Mouse (Mus musculus): ENCODE results near the gene Slc11a1. TPM values are rescaled to one million over a fixed set of nuclear protein-coding genes. Genes with fewer than 3 reads are reported as not detected.

Gene Slc11a1
- polyA plus RNA-seq (2012; fragmentation: generic; extraction: Trizol): 1 to 10 TPM in 1 of 2 experiments, under 1 TPM in 1; 0.58 to 1.7 TPM

DNA sequence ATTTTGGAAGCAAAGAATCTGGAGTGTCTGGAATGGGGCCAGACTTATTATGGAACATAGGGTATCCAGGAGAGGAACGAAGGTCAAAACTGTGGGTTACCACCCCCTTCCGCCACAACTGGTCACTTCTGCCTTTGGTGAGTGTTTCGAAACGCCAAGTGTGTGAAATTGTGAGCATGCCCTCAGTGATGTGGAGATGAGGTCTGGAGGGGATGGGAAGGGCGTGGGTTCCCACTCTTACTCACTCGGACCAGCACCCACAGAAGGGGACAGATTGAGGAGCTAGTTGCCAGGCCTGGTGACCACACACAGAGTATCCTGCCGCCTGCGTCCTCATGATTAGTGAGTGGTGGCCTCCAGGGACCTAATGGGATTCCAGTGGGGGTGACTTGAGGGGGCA, at the start of gene Slc11a1:
Slc11a1 (plus strand) TSS at position 216 of the 400 bp plus-strand sequence.

GRCm38 (mm10) chr1:74361812-74362211, 13.2 kb upstream of the Slc11a1 start, which contains the start of gene Catip:
Gene Catip (plus strand): TSS chr1:74362108.

GRCm38 (mm10) chr1:74390924-74391748, 16.1 kb downstream of the Slc11a1 start, which contains the start of gene Ctdsp1:
Gene Ctdsp1 (plus strand): TSS chr1:74391509.

GRCm38 (mm10) chr1:74408589-74409504, 33.9 kb downstream of the Slc11a1 start, which contains the start of gene Vil1:
Gene Vil1 (plus strand): TSS chr1:74409376.

Other genes starting within 250 kb of the Slc11a1 start
- under 1 TPM; 0.08 to 0.47 TPM for gene Rufy4, start 249.7 kb upstream of the Slc11a1 start, polyA plus RNA-seq (2012; fragmentation: generic; extraction: Trizol)
- under 1 TPM in 1 of 2 experiments, not detected in 1; 0.01 TPM for gene Cxcr2, start 221.2 kb upstream of the Slc11a1 start, polyA plus RNA-seq (2012; fragmentation: generic; extraction: Trizol)
- under 1 TPM in 1 of 2 experiments, not detected in 1; 0.06 TPM for gene Cxcr1, start 180.6 kb upstream of the Slc11a1 start, polyA plus RNA-seq (2012; fragmentation: generic; extraction: Trizol)
- gene Arpc2, start 139.1 kb upstream of the Slc11a1 start, polyA plus RNA-seq (2012; fragmentation: generic; extraction: Trizol): 100 to 1,000 TPM in 1 of 2 experiments, 10 to 100 TPM in 1; 41.4 to 154 TPM
- gene Gpbar1, start 96.6 kb upstream of the Slc11a1 start, polyA plus RNA-seq (2012; fragmentation: generic; extraction: Trizol): under 1 TPM; 0.05 to 0.08 TPM
- 100 to 1,000 TPM; 121 to 202 TPM for gene Aamp, start 90.5 kb upstream of the Slc11a1 start, polyA plus RNA-seq (2012; fragmentation: generic; extraction: Trizol)
- gene Pnkd, start 90.3 kb upstream of the Slc11a1 start, polyA plus RNA-seq (2012; fragmentation: generic; extraction: Trizol): 100 to 1,000 TPM in 1 of 2 experiments, 10 to 100 TPM in 1; 49.4 to 116 TPM
- gene Tmbim1, start 69.6 kb upstream of the Slc11a1 start, polyA plus RNA-seq (2012; fragmentation: generic; extraction: Trizol): 10 to 100 TPM; 25.9 to 73.9 TPM
- gene Catip, start 13.1 kb upstream of the Slc11a1 start, polyA plus RNA-seq (2012; fragmentation: generic; extraction: Trizol): under 1 TPM in 1 of 2 experiments, not detected in 1; 0.19 TPM
- gene Ctdsp1, start 16.3 kb downstream of the Slc11a1 start, polyA plus RNA-seq (2012; fragmentation: generic; extraction: Trizol): 100 to 1,000 TPM in 1 of 2 experiments, 10 to 100 TPM in 1; 71.9 to 105 TPM
- gene Vil1, start 34.2 kb downstream of the Slc11a1 start, polyA plus RNA-seq (2012; fragmentation: generic; extraction: Trizol): under 1 TPM in 1 of 2 experiments, not detected in 1; 0.11 TPM
- gene Cnot9, start 130.9 kb downstream of the Slc11a1 start, polyA plus RNA-seq (2012; fragmentation: generic; extraction: Trizol): 10 to 100 TPM; 13.1 to 22.0 TPM
- gene Plcd4, start 167.7 kb downstream of the Slc11a1 start, polyA plus RNA-seq (2012; fragmentation: generic; extraction: Trizol): under 1 TPM; 0.18 to 0.83 TPM
- gene Usp37, start 169.1 kb downstream of the Slc11a1 start, polyA plus RNA-seq (2012; fragmentation: generic; extraction: Trizol): 1 to 10 TPM in 1 of 2 experiments, under 1 TPM in 1; 0.22 to 1.4 TPM
- 1 to 10 TPM; 1.3 to 6.7 TPM for gene Zfp142, start 213.1 kb downstream of the Slc11a1 start, polyA plus RNA-seq (2012; fragmentation: generic; extraction: Trizol)
- 10 to 100 TPM; 15.6 TPM for gene Bcs1l, start 213.1 kb downstream of the Slc11a1 start, polyA plus RNA-seq (2012; fragmentation: generic; extraction: Trizol)
- 10 to 100 TPM; 18.7 to 39.7 TPM for gene Rnf25, start 226.2 kb downstream of the Slc11a1 start, polyA plus RNA-seq (2012; fragmentation: generic; extraction: Trizol)
- 1 to 10 TPM; 1.5 to 5.7 TPM for gene Stk36, start 226.2 kb downstream of the Slc11a1 start, polyA plus RNA-seq (2012; fragmentation: generic; extraction: Trizol)